Mouse (Mus musculus): Measurements from ENCODE around the gene Mrpl12. TPM values are rescaled to one million over a fixed set of nuclear protein-coding genes. Genes with fewer than 3 reads are reported as not detected.

Mrpl12 gene
- total RNA-seq (2018; cell fraction: chromatin; rRNA removed), result 10 to 100 TPM in 13 of 26 experiments, 1 to 10 TPM in 13; 1.7 to 22.3 (median 10.5) TPM
- total RNA-seq (2018; cell fraction: cytosol; rRNA removed), result 10 to 100 TPM; 28.7 to 57.8 (median 43.9) TPM
- 10 to 100 TPM in 19 of 26 experiments, 1 to 10 TPM in 7; 5.3 to 29.6 (median 13.6) TPM for total RNA-seq (2018; cell fraction: nucleus; rRNA removed)
- 28.2 to 81.1 TPM (median 37.6 TPM) in 3 replicates for polyA plus RNA-seq (2018)

GRCm38 (mm10) chr11:120484265-120484981 is at the start of gene Mrpl12:
Mrpl12 (plus strand) TSS chr11:120484613.
- H3K4me3 ChIP-seq (ENCODE audit: inconsistent target), result peak within 1 kb of the TSS; percentile 87
- H3K79me2 ChIP-seq (ENCODE audit: inconsistent target), result peaks cover 23% of the 10 kb centered on the region
- H3K36me3 ChIP-seq (ENCODE audit: inconsistent target), result peaks cover 55% of the 10 kb centered on the region
- WGBS (ENCODE audit: missing documents), result 2% methylated on average over 54 of the region's 60 CpGs
- H3K27ac ChIP-seq, result peak within 1 kb of the TSS; percentile 39

- under 1% methylated on average over 73 of the region's 77 CpGs for WGBS (ENCODE audit: missing documents)
- Histone ChIP-seq H3K36me3 (ENCODE audit: inconsistent target) (peaks cover 28% of the 10 kb centered on the region), H3K4me3 (ENCODE audit: inconsistent target) (peak within 1 kb of the TSS; percentile 74), H3K79me2 (ENCODE audit: inconsistent target) (peaks cover 48% of the 10 kb centered on the region), H3K27ac (peak within 1 kb of the TSS; percentile 46)
These were observed 47.1 kb upstream of the Mrpl12 start, which contains the start of gene Nploc4 for GRCm38 (mm10) chr11:120437152-120437856. Nploc4 (minus strand) TSS chr11:120437708.

- 31% methylated on average over 10 of the region's 12 CpGs for WGBS (ENCODE audit: missing documents)
- peaks cover 42% of the 10 kb centered on the region for H3K79me2 ChIP-seq (ENCODE audit: inconsistent target)
- peak overlapping the region; percentile 34 for H3K4me3 ChIP-seq (ENCODE audit: inconsistent target)
- H3K36me3 ChIP-seq (ENCODE audit: inconsistent target), result peaks cover 21% of the 10 kb centered on the region
- H3K27ac ChIP-seq, result peak overlapping the region; percentile 46
These were observed 46.5 kb upstream of the Mrpl12 start for GRCm38 (mm10) chr11:120437857-120438385.

GRCm38 (mm10) chr11:120442344-120442743 is 42.1 kb upstream of the Mrpl12 start, which contains the start of gene Tspan10:
Tspan10 (plus strand) TSS chr11:120442644.
- WGBS (ENCODE audit: missing documents), result 97% methylated on average over 3 of the region's 3 CpGs
- Histone ChIP-seq H3K27ac (no peak within 1 kb of the TSS), H3K36me3 (ENCODE audit: inconsistent target) (no peaks in the 10 kb centered on the region), H3K4me3 (ENCODE audit: inconsistent target) (no peak within 1 kb of the TSS), H3K79me2 (ENCODE audit: inconsistent target) (no peaks in the 10 kb centered on the region)

- no peaks in the 10 kb centered on the region for H3K36me3 ChIP-seq (ENCODE audit: inconsistent target)
- H3K27ac ChIP-seq, result no peak overlapping the region
- no peak overlapping the region for H3K4me3 ChIP-seq (ENCODE audit: inconsistent target)
- H3K79me2 ChIP-seq (ENCODE audit: inconsistent target), result no peaks in the 10 kb centered on the region
- 80% methylated on average over 2 of the region's 3 CpGs for WGBS (ENCODE audit: missing documents)
These were observed 41.6 kb upstream of the Mrpl12 start for GRCm38 (mm10) chr11:120442765-120443280.

GRCm38 (mm10) chr11:120444106-120444505 is 40.3 kb upstream of the Mrpl12 start:
- no peak overlapping the region for H3K27ac ChIP-seq

GRCm38 (mm10) chr11:120445475-120445874 is 38.9 kb upstream of the Mrpl12 start:
- Histone ChIP-seq H3K36me3 (ENCODE audit: inconsistent target) (no peaks in the 10 kb centered on the region), H3K27ac (no peak overlapping the region), H3K79me2 (ENCODE audit: inconsistent target) (no peaks in the 10 kb centered on the region), H3K4me3 (ENCODE audit: inconsistent target) (no peak overlapping the region)
- WGBS (ENCODE audit: missing documents), result 68% methylated on average over 3 of the region's 3 CpGs

More at GRCm38 (mm10) chr11:120444106-120444505, 40.3 kb upstream of the Mrpl12 start:
- no peak overlapping the region for H3K4me3 ChIP-seq (ENCODE audit: inconsistent target)
- H3K36me3 ChIP-seq (ENCODE audit: inconsistent target), result no peaks in the 10 kb centered on the region
- no peaks in the 10 kb centered on the region for H3K79me2 ChIP-seq (ENCODE audit: inconsistent target)
- WGBS (ENCODE audit: missing documents), result 70% methylated on average over 6 of the region's 6 CpGs

- Histone ChIP-seq H3K36me3 (ENCODE audit: inconsistent target) (no peaks in the 10 kb centered on the region), H3K4me3 (ENCODE audit: inconsistent target) (no peak overlapping the region), H3K79me2 (ENCODE audit: inconsistent target) (no peaks in the 10 kb centered on the region), H3K27ac (no peak overlapping the region)
- 93% methylated on average over 7 of the region's 7 CpGs for WGBS (ENCODE audit: missing documents)
These were observed 37.2 kb upstream of the Mrpl12 start for GRCm38 (mm10) chr11:120447179-120447578.

GRCm38 (mm10) chr11:120452246-120452645 is 32.2 kb upstream of the Mrpl12 start:
- Histone ChIP-seq H3K27ac (no peak overlapping the region), H3K79me2 (ENCODE audit: inconsistent target) (no peaks in the 10 kb centered on the region)
- 100% methylated on average over 3 of the region's 3 CpGs for WGBS (ENCODE audit: missing documents)

GRCm38 (mm10) chr11:120453306-120453705 is 31.1 kb upstream of the Mrpl12 start, which contains the start of gene Pde6g:
Pde6g (minus strand) TSS chr11:120453500.
- 100% methylated on average over 4 of the region's 4 CpGs for WGBS (ENCODE audit: missing documents)
- no peaks in the 10 kb centered on the region for H3K36me3 ChIP-seq (ENCODE audit: inconsistent target)
- no peak within 1 kb of the TSS for H3K4me3 ChIP-seq (ENCODE audit: inconsistent target)
- peaks cover 2% of the 10 kb centered on the region; the same call in 1 of the 2 replicates for H3K79me2 ChIP-seq (ENCODE audit: inconsistent target)
- no peak within 1 kb of the TSS for H3K27ac ChIP-seq

More at GRCm38 (mm10) chr11:120452246-120452645, 32.2 kb upstream of the Mrpl12 start:
- Histone ChIP-seq H3K36me3 (ENCODE audit: inconsistent target) (no peaks in the 10 kb centered on the region), H3K4me3 (ENCODE audit: inconsistent target) (no peak overlapping the region)

- Histone ChIP-seq H3K36me3 (ENCODE audit: inconsistent target) (no peaks in the 10 kb centered on the region), H3K27ac (no peak overlapping the region), H3K4me3 (ENCODE audit: inconsistent target) (no peak overlapping the region), H3K79me2 (ENCODE audit: inconsistent target) (peaks cover 18% of the 10 kb centered on the region; the same call in 1 of the 2 replicates)
- 89% methylated on average over 4 of the region's 4 CpGs for WGBS (ENCODE audit: missing documents)
These were observed 29.4 kb upstream of the Mrpl12 start for GRCm38 (mm10) chr11:120454965-120455364.

GRCm38 (mm10) chr11:120455413-120455812 is 29.0 kb upstream of the Mrpl12 start:
- 97% methylated on average over 6 of the region's 7 CpGs for WGBS (ENCODE audit: missing documents)
- H3K4me3 ChIP-seq (ENCODE audit: inconsistent target), result no peak overlapping the region
- peaks cover 20% of the 10 kb centered on the region; the same call in 1 of the 2 replicates for H3K79me2 ChIP-seq (ENCODE audit: inconsistent target)
- no peaks in the 10 kb centered on the region for H3K36me3 ChIP-seq (ENCODE audit: inconsistent target)
- no peak overlapping the region for H3K27ac ChIP-seq

- peaks cover 20% of the 10 kb centered on the region; the same call in 1 of the 2 replicates for H3K79me2 ChIP-seq (ENCODE audit: inconsistent target)
- H3K4me3 ChIP-seq (ENCODE audit: inconsistent target), result peak overlapping the region; percentile 77
- WGBS (ENCODE audit: missing documents), result 5% methylated on average over 10 of the region's 14 CpGs
- H3K27ac ChIP-seq, result peak overlapping the region; percentile 67
- H3K36me3 ChIP-seq (ENCODE audit: inconsistent target), result peaks cover 18% of the 10 kb centered on the region; the same call in 1 of the 2 replicates
These were observed 27.0 kb upstream of the Mrpl12 start for GRCm38 (mm10) chr11:120457370-120457769.
